Mouse (Mus musculus): ENCODE data around the gene Ogfod2. TPM values are rescaled to one million over a fixed set of nuclear protein-coding genes. Genes with fewer than 3 reads are reported as not detected.

The Ogfod2 gene
- polyA plus RNA-seq, 1 experiment = 8.7 TPM

- peaks cover 7% of the 10 kb centered on the region for H3K9me3 ChIP-seq (ENCODE audit: control insufficient read depth, low read length)
Observed at GRCm38 (mm10) chr5:124103552-124103951, 8.5 kb upstream of the Ogfod2 start.

GRCm38 (mm10) chr5:124111077-124111741 is 888 bp upstream of the Ogfod2 start:
- H3K27me3 ChIP-seq (ENCODE audit: control insufficient read depth) = no peaks in the 10 kb centered on the region
- H3K4me3 ChIP-seq (replicated peaks) = peak overlapping the region; percentile 87
- H3K4me1 ChIP-seq (ENCODE audit: control insufficient read depth) = peaks cover 51% of the 10 kb centered on the region
- no peak for TF ChIP-seq TAL1 (IDR thresholded peaks at IDR 0.05; ENCODE audit: low read length)
- TF ChIP-seq GATA1 (IDR thresholded peaks at IDR 0.05; ENCODE audit: low read length) = peak; percentile 31; the same call in 1 of the 2 replicates
- peaks cover 16% of the 10 kb centered on the region for H3K36me3 ChIP-seq (ENCODE audit: control insufficient read depth)
- H3K9me3 ChIP-seq (ENCODE audit: control insufficient read depth, low read length) = peaks cover 3% of the 10 kb centered on the region

More at GRCm38 (mm10) chr5:124103552-124103951, 8.5 kb upstream of the Ogfod2 start:
- no peaks in the 10 kb centered on the region for H3K4me1 ChIP-seq (ENCODE audit: control insufficient read depth)
- no peak overlapping the region for H3K4me3 ChIP-seq (replicated peaks)
- peaks cover 3% of the 10 kb centered on the region for H3K27me3 ChIP-seq (ENCODE audit: control insufficient read depth)
- no peaks in the 10 kb centered on the region for H3K36me3 ChIP-seq (ENCODE audit: control insufficient read depth)
- TF ChIP-seq TAL1 (IDR thresholded peaks at IDR 0.05; ENCODE audit: low read length) (no peak), GATA1 (IDR thresholded peaks at IDR 0.05; ENCODE audit: low read length) (no peak)

- Histone ChIP-seq H3K4me3 (replicated peaks) (peak overlapping the region; percentile 87), H3K9me3 (ENCODE audit: control insufficient read depth, low read length) (peaks cover 3% of the 10 kb centered on the region), H3K36me3 (ENCODE audit: control insufficient read depth) (peaks cover 25% of the 10 kb centered on the region), H3K27me3 (ENCODE audit: control insufficient read depth) (no peaks in the 10 kb centered on the region), H3K4me1 (ENCODE audit: control insufficient read depth) (peaks cover 64% of the 10 kb centered on the region)
- no peak for TF ChIP-seq TAL1 (IDR thresholded peaks at IDR 0.05; ENCODE audit: low read length)
- TF ChIP-seq GATA1 (IDR thresholded peaks at IDR 0.05; ENCODE audit: low read length) = no peak
Observed at GRCm38 (mm10) chr5:124112531-124112930, 434 bp downstream of the Ogfod2 start.

- H3K4me3 ChIP-seq (replicated peaks) = peak overlapping the region; percentile 87
- peaks cover 68% of the 10 kb centered on the region for H3K4me1 ChIP-seq (ENCODE audit: control insufficient read depth)
- H3K36me3 ChIP-seq (ENCODE audit: control insufficient read depth) = peaks cover 30% of the 10 kb centered on the region
- no peaks in the 10 kb centered on the region for H3K27me3 ChIP-seq (ENCODE audit: control insufficient read depth)
- TF ChIP-seq TAL1 (IDR thresholded peaks at IDR 0.05; ENCODE audit: low read length) = no peak
- no peak for TF ChIP-seq GATA1 (IDR thresholded peaks at IDR 0.05; ENCODE audit: low read length)
- peaks cover 3% of the 10 kb centered on the region for H3K9me3 ChIP-seq (ENCODE audit: control insufficient read depth, low read length)
Observed at GRCm38 (mm10) chr5:124113030-124113429, 933 bp downstream of the Ogfod2 start.

GRCm38 (mm10) chr5:124114276-124115025 is 2.4 kb downstream of the Ogfod2 start:
- Histone ChIP-seq H3K36me3 (ENCODE audit: control insufficient read depth) (peaks cover 44% of the 10 kb centered on the region), H3K9me3 (ENCODE audit: control insufficient read depth, low read length) (peaks cover 3% of the 10 kb centered on the region), H3K4me3 (replicated peaks) (peak overlapping the region; percentile 5), H3K27me3 (ENCODE audit: control insufficient read depth) (no peaks in the 10 kb centered on the region), H3K4me1 (ENCODE audit: control insufficient read depth) (peaks cover 75% of the 10 kb centered on the region)
- no peak for TF ChIP-seq GATA1 (IDR thresholded peaks at IDR 0.05; ENCODE audit: low read length)
- TF ChIP-seq TAL1 (IDR thresholded peaks at IDR 0.05; ENCODE audit: low read length) = no peak

- H3K9me3 ChIP-seq (ENCODE audit: control insufficient read depth, low read length) = peaks cover 3% of the 10 kb centered on the region
- TF ChIP-seq TAL1 (IDR thresholded peaks at IDR 0.05; ENCODE audit: low read length) (no peak), GATA1 (IDR thresholded peaks at IDR 0.05; ENCODE audit: low read length) (no peak)
- H3K27me3 ChIP-seq (ENCODE audit: control insufficient read depth) = no peaks in the 10 kb centered on the region
- peaks cover 53% of the 10 kb centered on the region for H3K36me3 ChIP-seq (ENCODE audit: control insufficient read depth)
- peaks cover 78% of the 10 kb centered on the region for H3K4me1 ChIP-seq (ENCODE audit: control insufficient read depth)
- peak overlapping the region; percentile 84 for H3K4me3 ChIP-seq (replicated peaks)
Observed at GRCm38 (mm10) chr5:124115531-124115930, 3.4 kb downstream of the Ogfod2 start.

- Histone ChIP-seq H3K27me3 (ENCODE audit: control insufficient read depth) (no peaks in the 10 kb centered on the region), H3K9me3 (ENCODE audit: control insufficient read depth, low read length) (no peaks in the 10 kb centered on the region), H3K36me3 (ENCODE audit: control insufficient read depth) (peaks cover 60% of the 10 kb centered on the region), H3K4me3 (replicated peaks) (peak within 1 kb of the TSS; percentile 84), H3K4me1 (ENCODE audit: control insufficient read depth) (peaks cover 73% of the 10 kb centered on the region)
- TF ChIP-seq GATA1 (IDR thresholded peaks at IDR 0.05; ENCODE audit: low read length) = no peak
- TF ChIP-seq TAL1 (IDR thresholded peaks at IDR 0.05; ENCODE audit: low read length) = no peak
Observed at GRCm38 (mm10) chr5:124115990-124116845, 4.1 kb downstream of the Ogfod2 start, which contains the start of gene Arl6ip4. Gene Arl6ip4, plus strand, starts transcription at chr5:124116089.

- TF ChIP-seq GATA1 (IDR thresholded peaks at IDR 0.05; ENCODE audit: low read length) = no peak
- Histone ChIP-seq H3K9me3 (ENCODE audit: control insufficient read depth, low read length) (no peaks in the 10 kb centered on the region), H3K27me3 (ENCODE audit: control insufficient read depth) (no peaks in the 10 kb centered on the region), H3K4me3 (replicated peaks) (no peak overlapping the region), H3K4me1 (ENCODE audit: control insufficient read depth) (peaks cover 46% of the 10 kb centered on the region), H3K36me3 (ENCODE audit: control insufficient read depth) (peaks cover 78% of the 10 kb centered on the region)
Observed at GRCm38 (mm10) chr5:124119204-124119603, 7.1 kb downstream of the Ogfod2 start.
